Mouse (Mus musculus) hindbrain, postnatal 0 days (tissue): ENCODE data around the gene Stk10. TPM values are rescaled to one million over a fixed set of nuclear protein-coding genes. Genes with fewer than 3 reads are reported as not detected.

Source experiments
- ATAC-seq: fragments of 200-750 bp; cut with Nextera tagmentation; 2 replicates; pipeline ENCODE4 v1.8.0; 2017; ENCODE audit warnings: mild to moderate bottlenecking, moderate TSS enrichment, moderate library complexity
- DNase-seq: peaks from one replicate; pipeline ENCODE4 v3.0.0-alpha.2; 2015; ENCODE audit warnings: low spot score
- H3K27ac ChIP-seq: fragments of 300-500 bp; sonication (generic); 2 replicates; pipeline ENCODE4 v1.5.1; 2014; ENCODE audit warnings: mild to moderate bottlenecking
- H3K27me3 ChIP-seq: fragments of 300-500 bp; sonication (generic); 2 replicates; pipeline ENCODE4 v1.6.1; 2014; ENCODE audit warnings: low read length, mixed read lengths; ENCODE audit not compliant: insufficient read depth
- H3K36me3 ChIP-seq: fragments of 300-500 bp; sonication (generic); 2 replicates; pipeline ENCODE4 v1.6.1; 2014; ENCODE audit warnings: low read length, mixed read lengths; ENCODE audit not compliant: insufficient read depth
- H3K4me1 ChIP-seq: fragments of 300-500 bp; sonication (generic); 2 replicates; pipeline ENCODE4 v1.6.1; 2014; ENCODE audit warnings: antibody characterized with exemption, low read length, mixed read lengths; ENCODE audit not compliant: insufficient read depth
- H3K4me2 ChIP-seq: fragments of 300-500 bp; sonication (generic); 2 replicates; pipeline ENCODE4 v1.6.1; 2014; ENCODE audit warnings: low read depth, mild to moderate bottlenecking, low read length, moderate library complexity, mixed read lengths
- H3K4me3 ChIP-seq: fragments of 300-500 bp; sonication (generic); 2 replicates; pipeline ENCODE4 v1.5.1; 2014; ENCODE audit warnings: low read length
- H3K9ac ChIP-seq: fragments of 300-500 bp; sonication (generic); replicated peaks from 2 replicates; pipeline ENCODE4 v1.6.1; 2014; ENCODE audit warnings: mild to moderate bottlenecking, low read length, moderate library complexity, mixed read lengths
- H3K9me3 ChIP-seq: fragments of 300-500 bp; sonication (generic); 2 replicates; pipeline ENCODE4 v1.6.1; 2016; ENCODE audit warnings: low read length, mixed read lengths
- CTCF ChIP-seq: IDR thresholded peaks from 2 replicates; pipeline ENCODE4 v1.5.1; 2016; ENCODE audit warnings: antibody characterized with exemption, control low read depth, low read depth
- WGBS: fragments of 180-500 bp; shearing (Covaris S2); extraction: QIAGEN DNeasy Blood & Tissue Kit; methylation state at CpG from one replicate; pipeline ENCODE4 v1.1.7; 2014; 5-methylcytosine and 5-hydroxymethylcytosine counted together
- polyA plus RNA-seq: library from polyadenylated mRNA; unstranded; fragments of >200 nt; fragmentation: Nextera tagmentation; extraction: Ambion mirVana; gene quantifications from 2 replicates; pipeline ENCODE4 v1.2.1, GENCODE M21; 2015
- total RNA-seq: library from RNA; depleted of rRNA; stranded (reverse); fragments of >200 nt; gene quantifications from 2 replicates; pipeline ENCODE4 v1.2.3, GENCODE M21; 2014; rRNA removed

Gene Stk10
- 4.5 and 10.8 TPM in 2 replicates for total RNA-seq
- polyA plus RNA-seq: 1.1 and 1.2 TPM in 2 replicates

- Histone ChIP-seq H3K9ac (peak within 1 kb of the TSS; percentile 60), H3K4me1 (0 out of 2 replicates have a peak, but pooled peaks cover 10% of the 10 kb centered on the region), H3K27ac (no peak within 1 kb of the TSS), H3K27me3 (no peaks in the 10 kb centered on the region), H3K4me3 (peak within 1 kb of the TSS; percentile 68), H3K36me3 (no peaks in the 10 kb centered on the region), H3K4me2 (peak within 1 kb of the TSS; percentile 100), H3K9me3 (no peaks in the 10 kb centered on the region)
- 1% methylated on average over 53 of the region's 82 CpGs for WGBS
- DNase-seq: peak; percentile 89
- TF ChIP-seq CTCF: no peak
- ATAC-seq: peak; percentile 93
Observed at GRCm38 (mm10) chr11:32532765-32533481, at the start of gene Stk10. TSS of gene Stk10 (plus strand) at chr11:32533305.

GRCm38 (mm10) chr11:32485290-32485689, 47.8 kb upstream of the Stk10 start:
- Histone ChIP-seq H3K36me3 (no peaks in the 10 kb centered on the region), H3K4me3 (no peak overlapping the region), H3K27me3 (no peaks in the 10 kb centered on the region), H3K27ac (no peak overlapping the region), H3K9me3 (no peaks in the 10 kb centered on the region), H3K4me1 (no peaks in the 10 kb centered on the region), H3K4me2 (no peak overlapping the region), H3K9ac (no peak overlapping the region)
- no peak for ATAC-seq
- no peak for DNase-seq
- 80% methylated on average over 3 of the region's 3 CpGs for WGBS
- no peak for TF ChIP-seq CTCF

GRCm38 (mm10) chr11:32486621-32487020, 46.5 kb upstream of the Stk10 start:
- Histone ChIP-seq H3K27me3 (no peaks in the 10 kb centered on the region), H3K9ac (no peak overlapping the region), H3K36me3 (no peaks in the 10 kb centered on the region), H3K9me3 (no peaks in the 10 kb centered on the region), H3K4me3 (no peak overlapping the region), H3K4me1 (no peaks in the 10 kb centered on the region), H3K27ac (no peak overlapping the region), H3K4me2 (no peak overlapping the region)
- DNase-seq: no peak
- TF ChIP-seq CTCF: no peak
- no peak for ATAC-seq
- 75% methylated on average over 3 of the region's 3 CpGs for WGBS

GRCm38 (mm10) chr11:32487501-32487900, 45.6 kb upstream of the Stk10 start:
- peak; percentile 33 for TF ChIP-seq CTCF
- H3K4me3 ChIP-seq: no peak overlapping the region
- WGBS: 94% methylated on average over 3 of the region's 3 CpGs
- H3K4me2 ChIP-seq: no peak overlapping the region
- H3K27ac ChIP-seq: no peak overlapping the region
- no peaks in the 10 kb centered on the region for H3K9me3 ChIP-seq
- no peaks in the 10 kb centered on the region for H3K27me3 ChIP-seq
- DNase-seq: no peak
- H3K36me3 ChIP-seq: no peaks in the 10 kb centered on the region
- no peak overlapping the region for H3K9ac ChIP-seq
- ATAC-seq: no peak
- no peaks in the 10 kb centered on the region for H3K4me1 ChIP-seq

GRCm38 (mm10) chr11:32488344-32488743, 44.8 kb upstream of the Stk10 start:
- H3K27ac ChIP-seq: no peak overlapping the region
- no peak overlapping the region for H3K9ac ChIP-seq
- H3K4me2 ChIP-seq: no peak overlapping the region
- no peaks in the 10 kb centered on the region for H3K9me3 ChIP-seq
- H3K36me3 ChIP-seq: no peaks in the 10 kb centered on the region
- no peaks in the 10 kb centered on the region for H3K27me3 ChIP-seq
- ATAC-seq: no peak
- no peaks in the 10 kb centered on the region for H3K4me1 ChIP-seq
- no peak for DNase-seq
- no peak for TF ChIP-seq CTCF
- H3K4me3 ChIP-seq: no peak overlapping the region

GRCm38 (mm10) chr11:32488808-32489670, 44.1 kb upstream of the Stk10 start:
- Histone ChIP-seq H3K36me3 (no peaks in the 10 kb centered on the region), H3K27ac (no peak overlapping the region), H3K9me3 (no peaks in the 10 kb centered on the region), H3K9ac (no peak overlapping the region), H3K4me2 (no peak overlapping the region), H3K27me3 (no peaks in the 10 kb centered on the region), H3K4me3 (no peak overlapping the region), H3K4me1 (no peaks in the 10 kb centered on the region)
- TF ChIP-seq CTCF: no peak
- no peak for DNase-seq
- 90% methylated on average over 5 of the region's 5 CpGs for WGBS
- ATAC-seq: no peak
